In genomic region chr5:150173869-150174268, GRCm38 (mm10) we compare ENCODE assay signal across 18 mouse cellular contexts. TPM values are rescaled to one million over a fixed set of nuclear protein-coding genes. Genes with fewer than 3 reads are reported as not detected.
DNase-seq lines count a peak whose midpoint lies in the region; ATAC-seq and TF ChIP-seq lines count a peak whose summit lies in the region.
"Had no signal": no experiment of that assay in that cellular context is flagged by ENCODE, and none has a peak within 500 bp of the region (broad histone marks: within the 10 kb centered on the region; RNA-seq: fewer than 3 reads in every experiment).

No protein-coding gene starts in this region.

- no peak overlapping the region for H3K27ac ChIP-seq in liver, adult 2 months (replicated peaks; ENCODE audit: insufficient read depth, low read depth, low read length)
- no peak overlapping the region for H3K27ac ChIP-seq in midbrain, embryonic 11.5 days (ENCODE audit: low read depth, low read length)
- no peak overlapping the region for H3K27ac ChIP-seq in midbrain, embryonic 13.5 days
- H3K27ac ChIP-seq: embryonic facial prominence, embryonic 12.5 days; forebrain, embryonic 12.5 days; heart, embryonic 15.5 days; hindbrain, embryonic 10.5 days; hindbrain, embryonic 14.5 days had no signal

- no peak overlapping the region for H3K4me3 ChIP-seq in liver, adult 2 months (ENCODE audit: insufficient read depth, low read depth, low read length)
- H3K4me3 ChIP-seq in midbrain, embryonic 11.5 days (ENCODE audit: low read depth, low read length), result no peak overlapping the region
- H3K4me3 ChIP-seq in midbrain, embryonic 13.5 days (replicated peaks), result no peak overlapping the region
- H3K4me3 ChIP-seq: embryonic facial prominence, embryonic 12.5 days; forebrain, embryonic 12.5 days; heart, embryonic 15.5 days; hindbrain, embryonic 10.5 days had no signal

- no peak for ATAC-seq in midbrain, embryonic 11.5 days (ENCODE audit: low FRiP score)
- ATAC-seq in midbrain, embryonic 13.5 days, result no peak
- peak; percentile 54 for ATAC-seq in megakaryocyte, adult 5-6 weeks (ENCODE audit: poor library complexity, severe bottlenecking)
- ATAC-seq: forebrain, embryonic 16.5 days had no signal

- DNase-seq in liver, adult 2 months (ENCODE audit: extremely low read depth, low read depth, low spot score), result peak; percentile 31
- DNase-seq in liver, result no peak
- peak; percentile 47 for DNase-seq in midbrain, embryonic 11.5 days (ENCODE audit: low spot score, missing footprints)
- no peak for DNase-seq in right cerebral cortex, adult 2 months (ENCODE audit: low spot score in 2 of 2)
- DNase-seq: adrenal gland, adult 8-10 months; cerebellum, adult 11 months; cerebellum, adult 8-10 months; cerebellum, postnatal 14 days; gastrocnemius, postnatal 10 days had no signal

- WGBS in liver, adult 2 months, result 46% methylated on average over 6 of the region's 6 CpGs
- 90% methylated on average over 6 of the region's 6 CpGs for WGBS in midbrain, embryonic 11.5 days
- WGBS in midbrain, embryonic 13.5 days, result 86% methylated on average over 6 of the region's 6 CpGs

- H3K4me2 ChIP-seq in midbrain, embryonic 11.5 days, result no peak overlapping the region
- H3K4me2 ChIP-seq in midbrain, embryonic 13.5 days (replicated peaks), result no peak overlapping the region
- H3K4me2 ChIP-seq: embryonic facial prominence, embryonic 12.5 days; forebrain, embryonic 12.5 days; heart, embryonic 11.5 days; heart, embryonic 15.5 days; hindbrain, embryonic 14.5 days had no signal

- peaks cover 5% of the 10 kb centered on the region for H3K4me1 ChIP-seq in liver, adult 2 months (ENCODE audit: control insufficient read depth, insufficient read depth, low read length)
- no peaks in the 10 kb centered on the region for H3K4me1 ChIP-seq in midbrain, embryonic 11.5 days (ENCODE audit: control insufficient read depth, insufficient read depth, low read length)
- H3K4me1 ChIP-seq in midbrain, embryonic 13.5 days (replicated peaks), result no peaks in the 10 kb centered on the region
- H3K4me1 ChIP-seq: embryonic facial prominence, embryonic 12.5 days; forebrain, embryonic 12.5 days; hindbrain, embryonic 10.5 days had no signal

- H3K9ac ChIP-seq in liver, adult 2 months (ENCODE audit: low read depth, low read length), result no peak overlapping the region
- no peak overlapping the region for H3K9ac ChIP-seq in midbrain, embryonic 11.5 days (ENCODE audit: low read length)
- no peak overlapping the region for H3K9ac ChIP-seq in midbrain, embryonic 13.5 days (replicated peaks)
- H3K9ac ChIP-seq: embryonic facial prominence, embryonic 12.5 days; forebrain, embryonic 12.5 days; heart, embryonic 15.5 days; hindbrain, embryonic 14.5 days had no signal

- H3K36me3 ChIP-seq in liver, adult 2 months (ENCODE audit: control insufficient read depth, insufficient read depth, low read length), result no peaks in the 10 kb centered on the region
- H3K36me3 ChIP-seq in midbrain, embryonic 11.5 days (ENCODE audit: control insufficient read depth, insufficient read depth, low read length), result no peaks in the 10 kb centered on the region
- H3K36me3 ChIP-seq in midbrain, embryonic 13.5 days, result no peaks in the 10 kb centered on the region
- H3K36me3 ChIP-seq: embryonic facial prominence, embryonic 12.5 days; forebrain, embryonic 12.5 days; heart, embryonic 15.5 days; hindbrain, embryonic 10.5 days had no signal

- TF ChIP-seq POLR2A in liver, adult 2 months (IDR thresholded peaks at IDR 0.05; ENCODE audit: extremely low read depth, insufficient read depth, low read length), result no peak

- H3K79me2 ChIP-seq in liver, adult 2 months (ENCODE audit: control insufficient read depth, insufficient read depth, low read length), result no peaks in the 10 kb centered on the region

- H3K9me3 ChIP-seq in midbrain, embryonic 11.5 days (ENCODE audit: control insufficient read depth, low read length), result peaks cover 3% of the 10 kb centered on the region; the same call in 1 of the 2 replicates
- 0 out of 2 replicates have a peak, but pooled peaks cover 7% of the 10 kb centered on the region for H3K9me3 ChIP-seq in midbrain, embryonic 13.5 days
- H3K9me3 ChIP-seq: forebrain, embryonic 12.5 days had no signal

- no peak for TF ChIP-seq CTCF in liver, adult 2 months (IDR thresholded peaks at IDR 0.05; ENCODE audit: low read depth, low read length)

- no peaks in the 10 kb centered on the region for H3K27me3 ChIP-seq in liver, adult 2 months (ENCODE audit: control insufficient read depth, insufficient read depth, low read length)
- H3K27me3 ChIP-seq in midbrain, embryonic 11.5 days (ENCODE audit: control insufficient read depth, insufficient read depth, low read length), result no peaks in the 10 kb centered on the region
- H3K27me3 ChIP-seq in midbrain, embryonic 13.5 days, result no peaks in the 10 kb centered on the region
- H3K27me3 ChIP-seq: embryonic facial prominence, embryonic 12.5 days; forebrain, embryonic 12.5 days; heart, embryonic 15.5 days had no signal

RNA-seq across cellular contexts. Expression of gene Fry, which starts 55.4 kb away (rescaled TPM):
- 1.8 and 2.2 TPM in 2 replicates for total RNA-seq in liver, adult 2 months (2014; rRNA removed)
- polyA plus RNA-seq in liver, adult 2 months (2012; rRNA removed), result 0.62 and 0.77 TPM in 2 replicates
- polyA plus RNA-seq in midbrain, embryonic 11.5 days (2014; fragmentation: Nextera tagmentation; extraction: Ambion mirVana), result 8.8 and 9.1 TPM in 2 replicates
- 35.4 and 37.4 TPM in 2 replicates for polyA plus RNA-seq in midbrain, embryonic 13.5 days (2015; fragmentation: Nextera tagmentation; extraction: Ambion mirVana)
- 74.5 and 74.8 TPM in 2 replicates for total RNA-seq in megakaryocyte, adult 5-6 weeks (2015)
- total RNA-seq in megakaryocyte, adult 5-6 weeks (2017), result 52.2 and 66.5 TPM in 2 replicates

Comparison
In these comparisons a context has a peak if more than half of its experiments do, and no peak if none do; other contexts are left out.
1. DNase-seq: peak in liver, adult 2 months (single experiment) and midbrain, embryonic 11.5 days (single experiment); none in liver (single experiment) and right cerebral cortex, adult 2 months (0 of 2).